Mouse (Mus musculus) heart, embryonic 14.5 days (tissue): Measurements from ENCODE around the gene Shisal1. TPM values are rescaled to one million over a fixed set of nuclear protein-coding genes. Genes with fewer than 3 reads are reported as not detected.

Experiments used
- ATAC-seq: fragments of 200-750 bp; cut with Nextera tagmentation; 2 replicates; pipeline ENCODE4 v1.8.0; 2017; ENCODE audit warnings: low read depth, moderate TSS enrichment; ENCODE audit not compliant: insufficient number of reproducible peaks, insufficient read depth, low FRiP score
- H3K27ac ChIP-seq, 2 experiments: fragments of 200-500 bp in 1 of 2; fragments of 300-500 bp in 1 of 2; sonication (generic) in 1 of 2; replicated peaks in 1 of 2; 2 replicates each; pipeline ENCODE4 v1.5.1; 2012 to 2014; ENCODE audit warnings: low read depth in 2 of 2, low read length in 2 of 2, control low read depth in 1 of 2, mild to moderate bottlenecking in 1 of 2, mixed read lengths in 1 of 2; ENCODE audit not compliant: control insufficient read depth in 1 of 2, insufficient read depth in 1 of 2
- H3K27me3 ChIP-seq: fragments of 300-500 bp; sonication (generic); 2 replicates; pipeline ENCODE4 v1.6.1; 2014; ENCODE audit warnings: mild to moderate bottlenecking, low read length, control low read depth; ENCODE audit not compliant: control insufficient read depth, insufficient read depth
- H3K36me3 ChIP-seq: fragments of 300-500 bp; sonication (generic); 2 replicates; pipeline ENCODE4 v1.6.1; 2014; ENCODE audit warnings: mild to moderate bottlenecking, control low read depth, low read length, mixed read lengths; ENCODE audit not compliant: control insufficient read depth, insufficient read depth
- H3K4me1 ChIP-seq, 2 experiments: fragments of 200-500 bp in 1 of 2; fragments of 300-500 bp in 1 of 2; sonication (generic) in 1 of 2; 2 replicates each; pipeline ENCODE4 v1.6.1; 2012 to 2014; ENCODE audit warnings: low read length in 2 of 2, control low read depth in 1 of 2, mixed read lengths in 1 of 2; ENCODE audit not compliant: control insufficient read depth in 2 of 2, insufficient read depth in 2 of 2
- H3K4me2 ChIP-seq: fragments of 300-500 bp; sonication (generic); 2 replicates; pipeline ENCODE4 v1.6.1; 2014; ENCODE audit warnings: mild to moderate bottlenecking, low read length
- H3K4me3 ChIP-seq, 2 experiments: fragments of 200-500 bp in 1 of 2; fragments of 300-500 bp in 1 of 2; sonication (generic) in 1 of 2; 2 replicates each; pipeline ENCODE4 v1.5.1; 2012 to 2014; ENCODE audit warnings: low read length in 2 of 2, mild to moderate bottlenecking in 2 of 2, control low read depth in 1 of 2, low read depth in 1 of 2, moderate library complexity in 1 of 2; ENCODE audit not compliant: control insufficient read depth in 1 of 2, insufficient read depth in 1 of 2
- H3K9ac ChIP-seq: fragments of 300-500 bp; sonication (generic); 2 replicates; pipeline ENCODE4 v1.6.1; 2014; ENCODE audit warnings: mild to moderate bottlenecking, low read length
- H3K9me3 ChIP-seq: fragments of 300-500 bp; sonication (generic); 2 replicates; pipeline ENCODE4 v1.6.1; 2016; ENCODE audit warnings: low read length, control low read depth; ENCODE audit not compliant: control insufficient read depth
- WGBS: fragments of 180-500 bp; shearing (Covaris S2); extraction: QIAGEN DNeasy Blood & Tissue Kit; methylation state at CpG from one replicate; pipeline ENCODE4 v1.1.7; 2014; 5-methylcytosine and 5-hydroxymethylcytosine counted together
- polyA plus RNA-seq: library from polyadenylated mRNA; unstranded; fragments of >200 nt; fragmentation: Nextera tagmentation; extraction: Ambion mirVana; gene quantifications from 2 replicates; pipeline ENCODE4 v1.2.1, GENCODE M21; 2014

The Shisal1 gene
- polyA plus RNA-seq = 0.61 and 0.91 TPM in 2 replicates

DNA sequence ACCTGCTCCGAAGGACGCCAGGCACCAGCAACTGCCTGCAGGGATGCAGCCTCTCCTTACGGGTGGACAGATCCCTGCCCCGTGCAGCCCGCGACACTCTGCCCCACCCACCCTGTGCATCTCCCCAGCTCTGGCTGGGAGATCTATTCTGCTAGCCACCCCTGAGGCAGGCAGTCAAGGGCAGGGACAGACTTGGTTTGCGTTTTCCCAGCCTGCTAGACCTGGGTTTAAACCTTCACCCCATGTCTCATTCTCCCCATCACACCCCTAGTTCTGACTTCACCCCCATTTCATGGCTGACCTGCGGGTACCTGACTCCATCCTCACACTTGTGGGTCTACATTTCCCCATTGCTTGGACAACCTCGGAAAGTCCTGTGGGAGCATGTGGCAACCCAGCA is at the start of gene Shisal1:
Gene Shisal1 (minus strand): TSS at position 101 of the 400 bp plus-strand sequence.
- Histone ChIP-seq H3K9me3 (no peaks in the 10 kb centered on the region), H3K4me2 (peak within 1 kb of the TSS; percentile 91), H3K36me3 (no peaks in the 10 kb centered on the region), H3K4me3 (peak within 1 kb of the TSS; percentile 49 to 51), H3K27ac (no peak within 1 kb of the TSS), H3K9ac (peak within 1 kb of the TSS; percentile 64), H3K27me3 (peaks cover 58% of the 10 kb centered on the region), H3K4me1 (peaks cover 9 to 13% of the 10 kb centered on the region in 2 experiments)
- WGBS = 13% methylated on average over 8 of the region's 9 CpGs
- no peak for ATAC-seq

DNA sequence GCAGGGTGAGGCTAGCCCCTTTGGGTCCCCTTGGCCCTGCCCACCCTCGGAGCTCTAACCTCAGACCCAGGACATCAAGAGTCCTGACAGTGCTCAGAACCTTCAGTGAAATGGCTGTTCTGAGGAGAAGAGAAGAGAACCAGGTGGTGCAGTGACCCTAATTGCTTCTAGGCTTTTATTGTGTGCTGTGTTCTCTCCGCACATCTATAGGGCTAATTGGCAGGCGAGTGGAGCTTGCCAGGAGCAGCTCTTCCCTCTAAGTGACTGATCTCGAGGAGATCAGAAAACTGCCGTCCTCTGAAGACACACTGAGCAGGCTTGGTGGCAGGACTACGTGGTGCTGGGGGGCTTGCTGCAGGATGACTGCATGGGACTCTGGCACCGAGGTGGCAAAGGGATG is 43.6 kb upstream of the Shisal1 start:
- H3K9me3 ChIP-seq = 0 out of 2 replicates have a peak, but pooled peaks cover 4% of the 10 kb centered on the region
- H3K27me3 ChIP-seq = no peaks in the 10 kb centered on the region
- H3K4me3 ChIP-seq = no peak overlapping the region
- no peaks in the 10 kb centered on the region for H3K36me3 ChIP-seq
- H3K27ac ChIP-seq = no peak overlapping the region
- H3K4me1 ChIP-seq = no peaks in the 10 kb centered on the region
- no peak overlapping the region for H3K9ac ChIP-seq
- ATAC-seq = no peak
- no peak overlapping the region for H3K4me2 ChIP-seq
- WGBS = 65% methylated on average over 7 of the region's 7 CpGs

GRCm38 (mm10) chr15:84484255-84484654 is 37.4 kb upstream of the Shisal1 start:
- no peak overlapping the region for H3K9ac ChIP-seq
- H3K4me2 ChIP-seq = no peak overlapping the region
- no peak for ATAC-seq
- no peaks in the 10 kb centered on the region; a peak in 1 of 4 replicates for H3K4me1 ChIP-seq
- 0 out of 2 replicates have a peak, but pooled peaks cover 4% of the 10 kb centered on the region for H3K9me3 ChIP-seq
- H3K27me3 ChIP-seq = peaks cover 17% of the 10 kb centered on the region; the same call in 1 of the 2 replicates
- no peaks in the 10 kb centered on the region for H3K36me3 ChIP-seq
- WGBS = 50% methylated on average over 4 of the region's 4 CpGs
- no peak overlapping the region for H3K27ac ChIP-seq
- no peak overlapping the region for H3K4me3 ChIP-seq

DNA sequence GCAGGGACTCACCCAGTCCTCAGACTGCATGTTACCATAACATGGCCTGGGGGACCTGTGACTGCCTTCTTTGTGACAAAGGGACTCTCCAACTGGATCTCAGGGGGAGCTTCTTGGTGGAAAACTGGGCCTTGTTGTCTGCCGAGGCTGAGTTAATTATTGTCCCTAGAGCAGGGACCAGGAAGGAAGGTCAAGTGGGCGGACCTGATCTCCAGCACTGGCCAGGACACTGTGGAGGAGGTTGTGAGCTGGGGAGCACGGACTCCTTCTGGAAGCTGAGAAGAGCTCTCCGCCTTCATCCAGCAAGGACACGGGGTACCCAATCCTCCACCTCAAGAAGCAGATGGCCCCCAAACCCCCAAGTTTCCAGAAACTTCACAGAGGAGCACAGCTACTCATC is 36.7 kb upstream of the Shisal1 start:
- no peak overlapping the region for H3K9ac ChIP-seq
- H3K36me3 ChIP-seq = no peaks in the 10 kb centered on the region
- H3K27me3 ChIP-seq = peaks cover 19% of the 10 kb centered on the region; the same call in 1 of the 2 replicates
- ATAC-seq = no peak
- H3K9me3 ChIP-seq = no peaks in the 10 kb centered on the region
- whole genome bisulfite sequencing = 61% methylated on average over 5 of the region's 5 CpGs
- no peak overlapping the region for H3K4me2 ChIP-seq
- no peaks in the 10 kb centered on the region; a peak in 1 of 4 replicates for H3K4me1 ChIP-seq
- no peak overlapping the region for H3K27ac ChIP-seq
- H3K4me3 ChIP-seq = no peak overlapping the region

- 64% methylated on average over 13 of the region's 13 CpGs for WGBS
- H3K4me1 ChIP-seq = no peaks in the 10 kb centered on the region; a peak in 1 of 4 replicates
- no peak overlapping the region for H3K4me3 ChIP-seq
- no peak overlapping the region for H3K27ac ChIP-seq
- no peak overlapping the region for H3K9ac ChIP-seq
- H3K4me2 ChIP-seq = no peak overlapping the region
- peaks cover 21% of the 10 kb centered on the region; the same call in 1 of the 2 replicates for H3K27me3 ChIP-seq
- H3K36me3 ChIP-seq = no peaks in the 10 kb centered on the region
- no peaks in the 10 kb centered on the region for H3K9me3 ChIP-seq
- ATAC-seq = no peak
Measured at GRCm38 (mm10) chr15:84481259-84481877, 34.5 kb upstream of the Shisal1 start.

DNA sequence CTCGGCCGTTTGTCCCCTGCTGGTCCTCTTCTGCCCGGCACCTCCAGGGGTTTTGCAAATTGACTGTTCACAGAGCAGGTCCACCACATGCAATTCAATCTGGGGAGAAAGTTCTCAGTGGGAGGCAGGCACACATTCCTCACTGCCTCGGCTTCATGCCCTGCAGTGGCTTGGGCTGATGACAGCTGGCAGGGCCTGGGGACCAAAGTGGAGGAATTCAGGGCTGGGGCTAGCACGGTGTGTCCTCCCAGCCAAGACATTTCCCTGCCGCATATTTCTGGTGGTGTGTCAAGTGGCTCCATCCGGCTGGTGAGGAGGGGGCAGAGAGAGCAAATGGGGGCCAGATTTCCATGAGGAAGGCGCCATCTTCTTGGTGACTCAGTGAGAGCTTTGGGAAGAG is 22.5 kb upstream of the Shisal1 start:
- H3K4me1 ChIP-seq = peaks cover 4 to 9% of the 10 kb centered on the region in 2 experiments
- no peaks in the 10 kb centered on the region for H3K9me3 ChIP-seq
- ATAC-seq = no peak
- H3K4me3 ChIP-seq = no peak overlapping the region
- H3K36me3 ChIP-seq = no peaks in the 10 kb centered on the region
- peaks cover 12% of the 10 kb centered on the region for H3K27me3 ChIP-seq
- WGBS = 9% methylated on average over 8 of the region's 8 CpGs
- H3K27ac ChIP-seq = no peak overlapping the region
- H3K9ac ChIP-seq = no peak overlapping the region
- no peak overlapping the region for H3K4me2 ChIP-seq

DNA sequence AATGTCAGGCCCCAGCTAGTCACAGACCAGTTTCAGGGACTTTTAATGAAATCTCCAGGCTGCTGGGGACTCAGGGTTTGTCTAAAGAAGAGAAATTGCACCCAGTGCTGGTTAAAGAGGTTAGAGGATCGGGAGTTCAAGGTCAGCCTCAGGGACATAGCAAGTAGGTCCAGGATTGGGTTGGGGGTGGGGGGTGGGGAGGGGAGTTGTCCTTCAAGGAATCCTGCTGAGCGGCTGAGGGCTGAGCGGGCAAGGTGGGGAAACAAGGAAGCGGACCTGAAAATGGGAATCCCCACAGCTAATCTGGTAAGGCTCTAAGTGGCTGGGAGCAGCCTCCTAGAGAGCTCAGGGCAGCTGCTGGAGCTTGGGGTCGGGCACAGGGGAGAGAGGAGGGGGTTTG is 20.9 kb upstream of the Shisal1 start:
- no peaks in the 10 kb centered on the region for H3K36me3 ChIP-seq
- no peak overlapping the region for H3K9ac ChIP-seq
- WGBS = 56% methylated on average over 5 of the region's 5 CpGs
- H3K4me1 ChIP-seq = peaks cover 4 to 9% of the 10 kb centered on the region in 2 experiments
- no peaks in the 10 kb centered on the region for H3K9me3 ChIP-seq
- peaks cover 12% of the 10 kb centered on the region; the same call in 1 of the 2 replicates for H3K27me3 ChIP-seq
- H3K4me3 ChIP-seq = no peak overlapping the region
- no peak overlapping the region for H3K4me2 ChIP-seq
- ATAC-seq = no peak
- no peak overlapping the region for H3K27ac ChIP-seq
